Mouse (Mus musculus) right cerebral cortex, adult 2 months (tissue): Measurements from ENCODE around the gene 5730507C01Rik.
"Not testable (repeated sequence)": the region's sequence is repeated elsewhere in the genome, so short reads cannot be mapped to it uniquely, and the experiment has no call there.

Source experiments
- DNase-seq, 2 experiments: peaks; one replicate each; pipeline ENCODE4 v3.0.0; 2021 to 2022; ENCODE audit warnings: low spot score in 2 of 2

5730507C01Rik gene

GRCm38 (mm10) chr12:18514171-18514570 is at the start of gene 5730507C01Rik:
5730507C01Rik (plus strand) TSS chr12:18514510.
- peak; percentile 2 for DNase-seq

DNA sequence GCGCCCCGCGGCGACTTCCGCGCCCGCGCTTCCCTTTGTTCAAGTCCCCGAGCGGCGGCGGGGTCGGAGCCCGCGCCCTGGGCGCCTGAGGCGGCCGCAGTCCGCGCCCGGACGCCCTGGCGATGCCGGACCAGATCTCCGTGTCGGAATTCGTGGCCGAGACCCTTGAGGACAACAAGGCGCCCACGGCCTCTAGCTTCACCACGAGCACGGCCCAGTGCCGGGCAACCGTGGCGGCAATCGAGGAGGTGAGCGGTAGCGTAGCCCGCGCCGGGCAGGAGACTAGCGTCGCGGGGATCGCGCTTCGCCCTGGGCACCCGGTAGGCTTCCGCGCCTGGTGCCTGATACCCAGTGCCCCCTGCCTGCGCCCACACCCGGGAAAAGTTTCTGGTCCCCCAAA is 306 bp downstream of the 5730507C01Rik start:
- DNase-seq = not testable (repeated sequence)

- DNase-seq = not testable (repeated sequence)
Observed at GRCm38 (mm10) chr12:18515077-18515476, 767 bp downstream of the 5730507C01Rik start.
